Mouse (Mus musculus) C2C12 (cell line): ENCODE measurements at regions not wholly inside any gene's neighbourhood (a gene's known extent, or its start where the extent isn't known, plus 50 kb on each side); places are given as distances from the start of the nearest gene placed in this dataset.

Experiments used
- CTCF ChIP-seq: IDR thresholded peaks from one replicate; pipeline ENCODE4 v1.5.1; 2011; ENCODE audit not compliant: control insufficient read depth, insufficient read depth, insufficient read length
- MAX ChIP-seq: IDR thresholded peaks from one replicate; pipeline ENCODE4 v1.6.1; 2011; ENCODE audit warnings: mild to moderate bottlenecking, control low read depth
- USF1 ChIP-seq: IDR thresholded peaks from one replicate; pipeline ENCODE4 v1.6.1; 2011; ENCODE audit warnings: low read depth, mild to moderate bottlenecking, control low read depth, moderate library complexity

GRCm38 (mm10) chr19:21136756-21137155 lies 135.3 kb upstream of the Zfand5 start:
- TF ChIP-seq USF1 (no peak), CTCF (no peak), MAX (no peak)
